Mouse (Mus musculus) layer of hippocampus, adult 9-11 months (tissue): ENCODE measurements around the gene Prkce.
A peak's percentile ranks its signal among the peaks of the same experiment; 100 is the strongest.

ENCODE experiments used
- DNase-seq: peaks from one replicate; pipeline ENCODE4 v3.0.0; 2022

Prkce gene

DNA sequence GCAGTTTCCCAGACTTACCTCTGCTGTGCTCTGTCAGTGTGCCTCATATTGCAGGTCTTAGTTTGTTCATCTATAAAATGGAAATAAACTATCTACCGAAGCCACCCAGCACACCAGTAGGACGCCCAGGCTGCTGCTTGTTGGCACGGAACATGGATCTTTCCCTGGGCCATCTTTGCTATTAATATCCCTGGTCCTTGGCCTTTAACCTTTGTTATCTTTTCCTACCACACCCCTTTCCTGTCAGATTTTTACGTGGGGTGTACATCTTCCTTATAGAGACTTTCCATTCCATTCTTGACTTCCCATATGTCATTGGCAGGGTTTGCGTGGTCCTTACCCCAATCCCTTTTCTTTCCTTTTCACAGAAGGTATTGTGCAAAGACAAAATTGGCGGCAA, 363.6 kb downstream of the Prkce start:
- no peak for DNase-seq

DNA sequence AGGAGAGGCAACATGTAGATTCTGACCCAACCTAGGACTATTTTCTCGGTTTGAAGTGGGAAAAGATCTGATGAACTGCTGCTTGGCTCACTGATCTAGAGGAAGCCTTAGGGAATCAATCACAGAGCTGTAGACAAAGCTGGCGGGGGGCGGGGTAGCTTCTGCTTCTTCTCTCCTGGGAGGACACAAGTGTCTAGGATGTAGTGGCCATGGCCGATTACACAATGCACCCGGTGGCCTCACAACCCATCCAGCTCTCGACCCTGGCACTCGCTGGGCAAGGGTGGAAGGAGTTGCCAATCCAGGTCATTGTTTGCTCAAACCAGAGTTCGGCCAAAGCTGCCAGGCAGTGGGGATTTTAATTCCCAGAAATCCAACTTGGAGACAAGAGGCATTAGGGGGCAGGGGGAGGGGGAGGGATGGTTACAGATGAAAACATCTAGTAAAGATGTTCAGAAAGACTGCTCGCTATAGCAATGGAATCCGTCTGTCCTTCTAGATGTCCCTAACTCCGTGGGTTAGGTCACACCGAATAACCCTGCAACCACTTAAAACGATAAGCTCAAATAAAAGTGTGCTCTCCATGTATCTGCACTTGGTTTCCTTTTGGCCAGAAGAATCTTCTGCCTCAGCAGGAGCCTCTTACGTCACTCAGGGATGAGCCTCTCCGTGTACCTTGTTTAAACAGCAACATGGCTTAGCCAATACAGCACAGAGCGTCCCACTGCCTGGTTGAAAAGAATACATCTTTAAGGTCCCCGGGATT, 365.4 kb downstream of the Prkce start:
- DNase-seq, result no peak

DNA sequence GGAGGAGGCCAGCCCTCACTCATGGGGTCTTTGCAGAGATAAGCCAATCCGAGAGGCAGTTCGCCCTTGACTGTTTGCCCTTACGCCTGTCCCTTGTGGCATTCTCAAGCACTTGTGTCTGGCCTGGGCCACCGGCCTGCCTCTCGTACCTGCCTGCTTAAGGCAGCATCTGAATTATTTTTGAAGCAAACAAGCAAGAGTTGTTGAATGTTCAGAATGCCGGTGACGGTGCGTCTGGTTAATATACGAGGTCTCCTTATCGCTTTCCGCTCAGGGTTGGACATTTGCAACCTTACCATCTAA, 365.9 kb downstream of the Prkce start:
- DNase-seq, result no peak

DNA sequence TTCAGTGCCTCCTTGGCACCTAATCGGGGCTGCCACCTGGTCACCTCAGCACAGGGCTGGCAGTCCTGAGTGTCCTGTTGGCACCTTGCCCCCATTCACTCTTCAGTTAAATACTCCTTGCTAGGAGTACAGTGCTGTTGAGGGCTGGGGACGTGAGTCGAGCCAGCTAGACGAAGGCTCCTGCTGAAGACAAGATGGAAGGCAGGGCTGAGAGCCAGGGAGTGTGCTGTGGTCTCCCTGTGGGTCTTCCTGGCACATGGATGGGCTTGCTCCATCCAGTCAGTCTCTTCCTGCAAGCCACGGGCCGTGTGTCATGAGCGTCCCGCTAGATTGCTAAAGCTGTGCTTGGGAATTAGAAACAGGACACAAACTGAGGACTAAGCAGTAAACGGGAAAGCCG, 367.5 kb downstream of the Prkce start:
- DNase-seq, result no peak

DNA sequence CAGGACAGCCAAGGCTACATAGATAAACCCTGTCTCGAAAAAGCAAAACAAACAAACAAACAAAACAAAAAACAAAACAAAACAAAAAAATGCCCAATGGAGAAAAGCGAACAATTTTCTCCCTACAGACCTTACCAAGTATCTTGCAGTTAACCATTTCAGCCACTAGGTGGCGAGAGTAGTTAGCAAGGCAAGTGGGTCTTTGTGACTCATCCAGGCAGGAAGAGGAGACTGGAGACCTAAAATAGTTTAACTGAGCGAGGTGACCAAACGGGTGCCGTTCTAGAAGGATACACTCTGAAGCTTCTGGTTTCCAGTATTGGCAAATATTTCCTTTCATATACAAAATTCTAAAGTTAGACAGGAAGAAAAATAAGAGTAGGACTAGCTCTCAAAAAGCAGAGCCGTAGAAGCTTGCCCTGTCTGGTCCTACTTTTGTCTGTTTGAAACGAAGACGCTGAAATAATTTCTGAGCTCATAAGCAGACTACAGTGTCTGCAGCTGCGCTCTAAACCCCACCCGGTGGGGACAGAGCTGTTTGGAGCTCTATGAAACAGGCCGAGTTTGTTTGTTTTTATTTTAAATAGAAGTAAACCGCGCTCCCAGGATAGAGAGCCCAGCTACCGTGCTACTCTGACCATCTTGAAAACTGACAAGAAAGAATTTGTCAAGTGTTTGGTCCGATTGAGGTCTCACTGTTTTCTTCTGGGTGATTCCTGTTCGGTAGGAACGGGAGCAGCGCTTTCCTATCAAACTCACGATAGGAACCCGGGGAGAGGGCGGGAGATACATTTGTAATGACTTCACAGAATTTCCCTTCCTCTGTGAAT, 368.5 kb downstream of the Prkce start:
- DNase-seq, result peak; percentile 81

DNA sequence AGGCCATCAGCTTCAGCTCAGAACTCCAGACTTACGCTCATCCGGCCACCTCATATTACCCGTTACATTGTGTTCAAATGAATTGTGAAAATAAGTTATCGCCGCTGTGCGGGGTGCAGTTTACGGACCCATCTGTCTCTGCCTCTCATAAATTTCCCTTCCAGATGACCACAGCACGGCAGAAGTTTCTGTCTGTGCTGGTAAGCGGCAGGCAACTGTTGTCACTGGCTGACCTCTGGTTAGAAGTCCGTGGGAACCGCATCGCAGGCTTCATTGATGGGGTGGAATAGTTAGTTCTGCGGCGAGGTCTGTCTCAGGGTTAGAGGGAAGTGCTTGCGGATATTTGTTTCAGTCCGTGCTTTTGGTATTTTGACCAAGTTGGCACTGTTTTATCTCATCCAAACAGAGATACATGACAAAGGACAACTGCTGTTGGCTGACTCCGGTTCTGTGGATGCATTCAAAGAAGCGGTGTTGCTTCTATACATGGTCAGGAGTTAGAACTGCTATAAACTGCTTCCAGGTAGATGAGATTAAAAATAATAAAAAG, 372.4 kb downstream of the Prkce start:
- DNase-seq, result no peak

DNA sequence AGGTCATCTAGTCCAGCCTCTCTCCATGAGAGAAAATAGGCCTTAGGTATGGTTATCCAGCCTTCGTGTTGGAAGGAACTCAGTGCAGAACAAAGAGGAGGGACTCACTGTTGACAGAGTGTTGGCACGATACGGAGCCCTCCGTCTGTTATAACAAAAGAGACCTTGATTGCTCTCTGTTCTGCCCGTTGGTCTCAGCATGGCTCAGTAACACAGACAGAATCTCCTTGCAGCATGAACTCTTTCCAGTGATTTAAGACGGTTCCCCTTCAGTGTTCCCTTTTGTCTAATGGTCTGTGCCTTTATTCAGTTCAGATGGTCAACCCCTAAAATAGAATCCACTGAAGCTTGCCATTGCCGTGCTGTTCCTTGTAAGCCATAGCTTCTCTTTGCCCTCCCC, 378.9 kb downstream of the Prkce start:
- DNase-seq, result no peak

DNA sequence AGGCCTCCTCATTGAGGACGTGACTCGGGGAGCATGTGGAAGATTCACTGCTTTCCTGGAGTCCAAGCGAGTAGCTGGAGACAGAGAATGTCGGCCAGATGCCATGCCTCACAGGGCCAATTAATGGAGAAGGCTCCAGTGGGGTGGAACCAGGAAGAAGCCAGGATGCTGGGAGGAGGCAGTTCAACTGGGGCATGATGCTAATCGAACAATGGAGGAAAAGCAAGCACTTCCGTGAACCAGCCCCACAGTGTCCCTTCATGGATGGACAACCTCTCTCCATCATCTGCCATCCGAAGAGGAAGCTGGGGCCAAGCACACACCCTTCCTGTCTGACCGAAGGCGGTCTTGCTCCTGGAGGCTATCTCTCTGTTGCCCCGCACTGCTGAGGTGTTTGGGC, 381.5 kb downstream of the Prkce start:
- DNase-seq, result no peak

DNA sequence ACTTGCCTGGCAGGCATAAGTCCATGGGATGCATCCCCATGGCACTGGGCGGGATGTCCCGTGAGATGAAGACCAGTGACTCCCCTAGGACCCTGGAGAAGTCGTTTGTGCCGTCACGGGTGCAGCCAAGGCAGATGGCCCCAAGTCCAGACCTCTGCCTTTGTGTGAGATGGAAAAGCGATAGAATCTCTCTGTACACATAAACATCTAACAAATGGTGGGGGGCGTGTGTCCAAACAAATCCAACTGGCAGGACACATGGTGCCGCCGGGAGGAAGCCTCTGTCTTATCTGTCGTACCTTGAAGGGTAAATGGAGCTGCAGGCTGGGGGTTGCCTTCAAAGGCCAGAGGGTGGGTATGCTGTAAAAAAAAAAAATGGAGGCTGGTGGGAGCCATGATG, 384.0 kb downstream of the Prkce start:
- DNase-seq, result no peak

DNA sequence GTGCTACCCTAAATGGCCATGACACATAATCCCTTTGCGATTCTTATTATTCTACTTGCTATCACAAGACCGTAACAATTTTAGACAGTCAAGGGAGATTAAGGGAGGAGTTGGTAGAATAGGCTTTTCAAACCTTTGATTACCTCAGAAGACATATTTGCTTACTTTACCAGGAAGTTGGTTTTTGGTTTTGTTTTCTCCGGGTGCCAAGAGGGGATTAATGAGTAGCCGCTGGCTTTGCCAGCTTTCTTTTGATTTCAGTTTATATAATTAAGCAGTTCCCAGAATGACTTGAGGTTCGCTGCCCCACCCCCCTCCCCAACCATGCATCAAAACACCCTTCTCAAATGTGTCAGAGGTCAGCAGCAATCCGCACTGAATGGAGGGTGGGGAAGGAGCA, 384.4 kb downstream of the Prkce start:
- DNase-seq, result no peak

DNA sequence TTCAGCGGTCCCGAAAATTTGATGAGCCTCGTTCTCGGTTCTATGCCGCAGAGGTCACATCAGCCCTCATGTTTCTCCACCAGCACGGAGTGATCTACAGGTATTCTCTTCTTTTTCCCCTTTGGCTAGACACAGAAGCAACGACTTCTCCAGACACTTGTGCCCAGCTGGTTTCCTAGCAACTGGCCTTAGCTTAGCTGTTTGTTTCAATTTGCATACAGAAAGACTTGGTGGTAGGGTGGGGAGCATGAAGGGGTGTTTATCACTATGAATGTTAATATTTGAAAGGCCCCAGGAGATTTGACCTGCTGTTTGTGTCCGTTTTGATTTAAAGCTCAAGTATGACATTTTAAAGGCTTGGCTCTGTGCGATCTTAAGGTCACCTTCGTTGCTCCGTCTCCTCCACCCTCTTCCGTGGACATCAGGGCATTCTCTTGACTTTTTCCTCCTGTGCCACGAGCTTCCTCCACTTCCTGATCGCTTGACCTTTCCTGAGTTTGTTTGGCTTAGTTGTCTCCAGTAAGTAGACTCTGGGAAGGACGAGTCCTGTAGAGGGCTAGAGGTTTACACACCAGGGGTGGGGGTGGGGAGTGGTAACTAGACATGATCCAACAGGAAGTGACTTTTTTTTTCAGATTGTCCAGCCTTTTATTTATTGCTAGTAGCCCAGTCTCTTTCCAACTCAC, 391.8 kb downstream of the Prkce start:
- no peak for DNase-seq

DNA sequence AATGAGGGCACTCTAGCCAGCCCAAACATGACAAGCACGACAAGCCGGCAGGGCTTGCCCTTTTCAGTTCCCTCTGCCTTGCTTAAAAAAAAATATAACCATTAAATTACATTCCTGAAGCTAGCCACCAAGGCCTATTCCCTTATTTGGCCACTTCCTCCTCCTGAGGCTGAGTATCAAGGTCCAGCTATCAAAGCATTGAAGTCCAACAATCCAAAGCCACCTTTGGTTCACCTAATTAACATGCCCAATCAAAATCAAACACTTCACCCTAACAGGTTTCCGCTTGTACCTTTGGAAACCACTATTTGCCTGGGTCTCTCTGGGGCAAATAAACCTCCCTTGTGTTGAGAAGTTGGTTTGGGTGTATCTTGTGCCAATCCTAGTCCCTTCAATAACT, 392.9 kb downstream of the Prkce start:
- DNase-seq, result no peak

DNA sequence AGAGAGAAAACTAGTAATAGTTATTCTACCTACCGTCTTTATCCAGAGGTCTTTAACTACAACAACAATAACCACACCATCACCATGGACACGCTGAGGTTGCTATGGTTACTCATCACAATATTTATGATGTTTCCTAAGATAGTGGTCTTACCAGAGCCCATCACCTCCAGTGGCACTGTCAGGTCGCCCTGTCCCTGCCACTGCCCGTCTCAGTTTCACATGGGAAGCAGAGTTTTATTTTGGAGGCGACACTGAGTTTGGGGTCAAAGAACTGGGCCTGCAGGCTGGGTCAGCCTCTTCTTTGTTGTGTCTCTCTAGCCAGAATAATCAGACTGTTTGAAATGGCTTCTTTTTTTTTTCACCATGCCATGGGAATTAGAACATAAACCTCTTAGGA, 402.9 kb downstream of the Prkce start:
- DNase-seq, result no peak

DNA sequence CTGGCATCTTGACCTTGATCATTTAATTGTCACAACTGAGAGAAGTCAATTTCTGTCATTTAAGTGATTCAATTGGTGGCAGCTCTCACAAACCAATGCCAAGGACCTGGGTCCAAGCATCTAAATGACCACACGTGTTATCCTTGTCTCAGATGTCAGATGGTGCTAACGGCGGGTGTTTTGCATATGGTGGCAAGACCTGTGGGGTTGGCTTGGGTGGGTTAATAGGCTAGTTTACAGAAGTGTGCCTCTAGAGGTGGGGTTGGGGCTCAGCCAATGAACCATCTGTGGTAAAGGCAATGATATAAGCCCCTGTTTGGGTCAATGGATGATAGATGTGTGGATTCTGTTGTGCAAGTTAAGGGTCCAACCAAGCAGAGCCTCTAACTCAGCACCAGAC, 403.7 kb downstream of the Prkce start:
- DNase-seq, result no peak

DNA sequence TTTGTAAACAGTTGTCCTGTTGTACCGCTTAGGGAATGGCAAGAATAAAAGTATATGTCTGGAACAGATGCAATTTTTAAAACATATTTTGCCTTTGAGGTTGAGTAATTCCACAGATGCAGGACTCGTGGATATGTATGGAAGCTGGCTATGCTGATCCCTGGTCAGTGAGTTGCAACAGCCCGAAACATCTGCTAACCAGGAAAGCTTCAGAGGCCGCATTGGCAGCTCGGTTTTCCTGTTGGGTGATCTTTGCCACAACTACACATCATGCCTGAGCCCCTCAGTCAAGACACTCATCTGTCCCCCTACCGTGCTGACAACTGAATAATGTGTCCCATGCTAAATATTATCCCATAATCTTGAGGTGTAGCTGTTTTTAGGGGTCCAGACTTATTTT, 404.6 kb downstream of the Prkce start:
- DNase-seq, result no peak

DNA sequence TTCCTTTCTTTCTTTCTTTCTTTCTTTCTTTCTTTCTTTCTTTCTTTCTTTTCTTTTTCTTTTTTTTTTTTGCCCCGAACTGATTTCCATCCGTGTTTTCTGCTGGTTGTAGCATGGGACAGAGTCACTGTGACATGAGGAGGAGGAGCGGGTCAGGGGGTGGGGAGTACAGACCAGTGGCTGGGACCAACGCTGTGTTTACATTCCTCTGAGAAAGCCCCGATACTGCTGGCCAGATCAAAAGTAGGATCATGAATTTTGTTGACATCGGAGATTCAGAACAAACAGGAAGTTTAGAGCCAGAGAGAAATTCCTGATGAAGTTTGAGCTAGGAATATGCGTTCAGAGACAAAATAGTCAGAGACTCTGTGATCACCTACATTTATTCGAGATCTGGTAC, 405.0 kb downstream of the Prkce start:
- no peak for DNase-seq

DNA sequence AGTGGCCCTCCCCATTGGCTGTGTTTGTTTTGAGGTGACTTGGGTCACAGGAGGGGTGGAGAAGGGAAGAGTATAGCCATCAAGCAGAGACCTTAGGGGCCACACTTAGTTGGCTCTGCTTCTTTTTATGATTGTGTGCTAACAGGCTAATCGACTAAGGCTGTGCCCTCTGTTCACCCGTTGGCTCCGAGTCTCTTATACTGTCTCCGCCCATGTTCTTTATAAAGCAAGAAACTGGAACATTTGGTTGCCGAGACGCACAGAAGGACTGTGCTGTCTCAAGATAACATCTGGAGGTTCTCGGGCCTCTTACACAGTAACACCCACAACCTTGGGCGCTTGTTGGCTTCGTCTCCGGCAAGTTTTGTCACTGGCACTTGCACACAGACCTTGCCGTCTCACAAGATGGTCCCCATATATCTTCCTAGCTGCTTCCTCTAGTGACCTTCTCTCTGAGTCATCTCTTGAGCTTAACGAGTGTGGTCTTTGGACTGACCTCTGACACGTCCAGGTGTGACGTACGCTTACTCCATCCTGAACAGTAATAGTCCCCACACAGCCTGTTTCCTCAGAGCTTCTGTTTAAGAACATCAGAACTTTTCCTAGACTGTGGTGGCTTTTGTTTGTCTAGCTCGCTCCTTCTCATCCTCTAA, 406.1 kb downstream of the Prkce start:
- no peak for DNase-seq

DNA sequence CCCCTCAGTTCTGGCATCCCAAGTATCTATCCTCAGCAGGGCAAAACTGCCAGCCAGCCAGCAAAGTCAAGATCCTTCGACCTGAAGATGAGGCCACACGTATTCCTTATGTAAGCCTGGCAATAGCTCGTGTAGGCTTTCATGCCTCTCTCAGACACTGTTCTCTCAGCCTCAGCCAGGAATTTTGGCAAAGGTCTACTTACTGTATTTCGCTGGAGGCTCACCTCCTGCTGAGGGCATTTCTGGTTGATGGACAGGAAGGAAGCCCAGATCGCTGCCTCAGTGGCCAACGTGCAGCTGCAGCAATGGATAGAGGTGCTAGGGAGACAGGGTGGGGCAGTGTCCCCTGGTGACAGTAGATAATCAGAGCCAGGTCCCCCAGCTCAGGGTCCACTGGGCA, 413.1 kb downstream of the Prkce start:
- no peak for DNase-seq

DNA sequence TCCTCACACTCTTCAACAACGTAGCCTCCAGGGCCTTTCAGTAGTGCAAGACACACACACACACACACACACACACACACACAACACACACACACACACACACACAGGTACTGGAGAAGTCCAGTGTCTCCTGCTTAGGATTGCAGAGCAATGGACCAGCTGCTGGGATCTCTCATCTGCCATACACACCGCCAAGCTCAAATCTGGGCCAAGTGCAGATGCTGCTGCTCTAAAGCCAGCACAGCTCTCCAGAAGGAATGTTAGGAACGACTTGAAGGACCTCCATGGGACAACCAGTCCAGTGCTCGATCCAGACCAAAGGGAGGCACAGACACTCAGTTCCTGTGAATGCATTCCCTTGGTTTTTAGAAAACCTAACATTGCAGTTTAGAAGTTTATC, 414.8 kb downstream of the Prkce start:
- no peak for DNase-seq

DNA sequence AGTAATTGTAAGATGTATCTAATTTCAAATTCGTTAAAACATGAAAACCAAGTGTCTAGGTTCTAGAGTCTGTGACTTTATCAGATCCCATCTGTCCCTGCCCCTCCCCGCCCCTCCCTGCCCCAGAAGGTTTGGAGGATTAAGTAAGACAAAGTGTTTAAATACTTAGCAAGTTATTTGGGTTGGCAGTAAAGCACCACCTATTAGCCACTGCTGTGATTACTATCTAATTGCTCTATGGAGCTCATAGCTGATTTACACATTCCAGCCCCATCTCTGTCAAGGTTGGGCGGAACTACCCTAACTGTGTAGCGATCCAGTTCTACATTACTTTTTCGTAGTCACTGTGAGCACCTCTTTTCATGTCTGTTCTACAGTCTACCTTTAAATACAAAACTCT, 418.9 kb downstream of the Prkce start:
- no peak for DNase-seq

DNA sequence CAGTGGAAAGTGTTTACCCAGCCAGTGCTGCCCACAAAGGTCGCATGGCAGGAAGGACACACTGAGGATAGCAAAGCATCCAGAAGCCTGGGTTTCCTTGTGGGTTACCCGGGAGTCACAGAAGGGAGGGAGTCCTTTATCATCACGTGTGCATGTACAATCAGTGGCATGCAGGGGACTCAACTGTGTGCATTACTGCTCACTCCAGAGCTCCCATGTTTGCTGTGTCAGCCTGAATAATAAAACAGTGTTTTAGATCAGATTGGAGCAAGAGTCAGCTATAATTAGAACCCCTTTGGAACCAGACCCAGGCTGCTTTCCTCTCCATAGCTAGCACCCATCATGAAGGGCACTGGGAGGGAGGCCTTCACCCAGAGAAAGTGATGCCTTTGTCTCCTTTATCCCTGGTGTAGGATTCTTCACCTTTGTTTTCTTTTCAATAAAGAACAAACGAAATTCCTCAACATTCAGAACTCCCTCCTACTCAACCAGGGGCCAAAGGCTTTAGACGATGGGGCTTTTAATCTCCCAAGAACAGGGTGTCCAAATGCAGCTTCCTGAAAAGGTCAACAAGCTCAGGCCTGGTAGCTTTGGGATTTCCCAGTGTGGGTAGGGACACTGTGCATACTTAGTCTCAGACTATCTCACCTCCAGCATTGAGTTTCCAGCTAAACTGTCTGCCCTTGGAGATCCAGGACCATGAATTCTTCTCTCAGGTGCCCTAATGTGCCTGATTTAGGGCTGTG, 421.3 kb downstream of the Prkce start:
- no peak for DNase-seq

DNA sequence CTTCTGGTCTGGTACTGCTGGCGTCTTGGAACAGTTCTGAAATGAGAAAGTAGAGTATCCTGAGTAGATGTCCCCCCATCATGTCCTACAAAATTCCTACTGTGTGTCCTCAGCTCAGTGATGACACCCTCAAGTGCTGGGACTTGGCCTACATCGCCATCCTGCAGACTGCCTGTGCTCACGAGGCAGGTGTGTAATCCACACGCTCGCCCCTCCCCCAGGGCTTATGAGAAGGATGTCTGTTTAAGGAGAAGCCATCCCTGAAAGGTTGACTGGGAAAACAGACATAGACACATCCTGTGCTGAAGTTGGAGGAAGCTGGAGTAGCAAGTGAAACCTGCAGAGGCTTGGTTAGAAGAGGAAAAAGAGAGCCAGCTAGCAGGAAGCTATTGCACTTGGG, 422.1 kb downstream of the Prkce start:
- no peak for DNase-seq

DNA sequence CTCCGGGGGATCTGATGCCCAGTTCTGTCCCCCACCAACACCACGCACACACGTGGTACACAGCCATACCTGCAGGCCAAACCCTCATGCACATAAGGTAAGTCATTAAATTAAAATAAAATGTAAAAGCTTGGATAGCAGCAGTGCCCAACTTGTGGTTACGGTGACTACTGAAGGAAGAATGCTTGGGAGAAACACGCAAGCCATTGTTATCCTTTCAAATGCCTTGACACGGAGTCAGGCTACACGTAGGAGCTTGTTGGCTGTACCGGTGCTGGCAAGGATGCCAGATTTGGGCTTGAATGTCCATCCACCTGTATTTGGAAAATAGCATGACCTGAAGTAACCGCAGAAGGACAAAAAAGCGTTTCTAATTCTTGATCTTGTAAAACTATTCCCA, 423.7 kb downstream of the Prkce start:
- DNase-seq, result no peak
